Mouse (Mus musculus) T-helper 17 cell (primary cell): ENCODE results near the gene Gale.
"Not testable (repeated sequence)": the region's sequence is repeated elsewhere in the genome, so short reads cannot be mapped to it uniquely, and the experiment has no call there.

Experiments
- in situ Hi-C, 2 experiments: fragments of 300-600 bp; cut with MboI, MseI; formaldehyde crosslinking; loops; 1 replicate in 1 of 2; 2 replicates in 1 of 2; pipeline ENCODE4 v1.15.1; 2025; ENCODE audit warnings: high pct_unique_total_duplicates in 2 of 2

The Gale gene

DNA sequence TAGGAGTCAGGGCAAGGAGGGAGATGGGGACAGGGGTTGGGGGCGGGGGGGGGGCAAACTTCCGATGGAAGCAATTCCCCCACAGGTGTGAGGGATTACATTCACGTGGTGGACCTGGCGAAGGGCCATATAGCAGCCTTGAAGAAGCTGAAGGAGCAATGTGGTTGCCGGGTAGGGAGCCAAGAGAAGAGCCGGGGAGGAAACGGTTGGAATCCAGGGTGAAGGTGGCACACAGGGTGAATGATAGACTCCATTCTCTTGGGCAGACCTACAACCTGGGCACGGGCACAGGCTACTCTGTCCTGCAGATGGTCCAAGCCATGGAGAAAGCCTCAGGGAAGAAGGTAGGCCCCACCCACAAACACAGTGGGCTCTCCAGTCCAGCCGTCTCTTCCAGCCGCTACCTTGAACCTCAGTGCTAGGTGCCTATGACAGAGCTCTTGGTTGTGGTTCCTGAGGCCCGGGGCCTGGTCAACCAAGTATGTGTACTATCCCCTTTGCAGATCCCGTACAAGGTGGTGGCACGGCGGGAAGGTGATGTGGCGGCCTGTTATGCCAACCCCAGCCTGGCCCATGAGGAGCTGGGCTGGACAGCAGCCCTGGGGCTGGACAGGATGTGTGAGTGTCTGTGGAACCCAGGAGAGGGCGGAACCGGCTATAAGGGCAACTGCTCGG lies 3.7 kb downstream of the Gale start:
- in situ Hi-C loops = loop anchor here in 1 of 2 experiments (25.0 kb wide), 1 partner anchor 195 kb away; the partner anchor contains the start of gene E2f2

DNA sequence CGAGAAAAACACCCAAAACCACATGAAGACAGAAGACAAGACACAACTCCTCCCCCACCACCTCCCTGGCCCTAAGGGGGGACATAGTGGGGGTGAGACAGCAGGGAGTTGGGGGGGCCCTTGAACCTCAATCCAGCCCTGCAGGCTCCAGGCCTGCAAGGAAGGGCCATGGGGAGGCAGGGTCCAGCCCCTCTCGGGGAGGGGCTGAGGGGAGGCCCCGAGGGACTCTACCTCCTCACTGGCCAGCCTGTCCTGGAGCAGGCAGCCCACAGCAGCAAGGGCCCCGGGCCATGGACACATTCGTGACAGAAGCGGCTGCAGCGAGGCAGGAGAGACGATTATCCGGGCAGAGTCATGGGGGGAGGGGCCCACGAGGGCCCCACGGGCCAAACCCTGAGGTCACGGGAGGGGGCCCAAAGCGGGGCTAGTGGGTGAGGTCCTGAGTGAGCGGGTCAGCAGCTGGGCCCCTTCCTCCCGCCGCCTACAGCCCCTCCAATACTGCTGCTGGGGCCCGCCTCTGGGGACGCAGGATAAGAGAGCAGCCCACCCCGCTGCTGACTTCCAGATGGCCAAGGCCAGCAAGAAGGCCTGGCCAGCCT lies 4.8 kb downstream of the Gale start:
- in situ Hi-C loops = loop anchor here in 1 of 2 experiments (25.0 kb wide), 1 partner anchor 194 kb away; the partner anchor contains the start of gene E2f2

DNA sequence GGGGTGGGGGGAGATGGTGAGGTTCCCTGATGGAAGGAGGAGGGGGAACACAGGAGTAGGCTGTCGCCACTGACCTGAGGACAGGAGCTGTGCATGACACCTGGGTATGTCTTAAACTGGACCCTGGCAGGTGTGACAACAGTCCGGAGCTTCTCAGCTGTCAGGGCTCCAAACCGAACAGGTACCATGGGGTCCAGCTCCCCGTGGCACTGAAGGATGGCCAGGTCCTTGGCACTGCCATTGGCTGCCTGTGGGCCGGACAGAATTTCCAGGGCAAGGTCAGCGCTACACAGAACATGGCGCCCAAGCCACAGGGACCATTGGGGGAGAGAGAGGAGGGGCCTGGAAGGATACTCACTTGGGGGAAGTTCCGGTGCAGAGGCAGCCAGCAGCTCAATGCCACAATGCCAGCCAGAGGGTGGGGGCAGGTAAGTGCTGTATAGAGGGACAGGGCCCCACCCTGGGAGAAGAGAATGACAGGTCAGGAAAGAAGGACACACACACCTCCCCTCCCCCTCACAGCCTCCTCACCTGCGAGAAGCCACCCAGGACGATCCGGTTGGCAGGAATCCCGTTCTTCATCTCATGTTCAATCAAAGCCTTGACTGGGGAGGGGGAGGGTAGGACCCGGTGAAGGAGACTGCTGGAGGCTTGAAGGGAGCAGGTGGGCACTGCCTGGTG lies 5.7 kb downstream of the Gale start:
- in situ Hi-C loops = loop anchor here in 1 of 2 experiments (25.0 kb wide), 1 partner anchor 193 kb away; the partner anchor contains the start of gene E2f2

DNA sequence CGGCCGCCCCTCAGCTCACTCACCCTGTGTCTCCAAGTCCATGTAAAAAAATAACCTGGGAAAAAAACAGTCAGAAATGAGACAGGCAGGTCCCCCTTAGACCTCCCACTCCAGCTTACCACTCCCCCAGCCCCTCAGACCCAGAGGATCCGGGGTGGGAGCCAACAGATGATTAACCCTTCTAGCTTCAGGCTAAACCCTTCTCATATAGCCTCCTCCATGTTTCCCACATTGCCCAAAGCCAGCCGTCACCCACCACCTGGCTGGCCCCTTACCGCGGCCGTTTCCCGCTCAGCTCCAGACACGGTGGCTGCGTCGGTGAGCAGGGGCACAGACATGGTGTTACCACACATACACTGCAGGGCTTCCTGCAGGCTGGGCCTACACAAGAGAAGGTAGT lies 7.1 kb downstream of the Gale start:
- in situ Hi-C loops = loop anchor here in 1 of 2 experiments (25.0 kb wide), 1 partner anchor 192 kb away; the partner anchor contains the start of gene E2f2

DNA sequence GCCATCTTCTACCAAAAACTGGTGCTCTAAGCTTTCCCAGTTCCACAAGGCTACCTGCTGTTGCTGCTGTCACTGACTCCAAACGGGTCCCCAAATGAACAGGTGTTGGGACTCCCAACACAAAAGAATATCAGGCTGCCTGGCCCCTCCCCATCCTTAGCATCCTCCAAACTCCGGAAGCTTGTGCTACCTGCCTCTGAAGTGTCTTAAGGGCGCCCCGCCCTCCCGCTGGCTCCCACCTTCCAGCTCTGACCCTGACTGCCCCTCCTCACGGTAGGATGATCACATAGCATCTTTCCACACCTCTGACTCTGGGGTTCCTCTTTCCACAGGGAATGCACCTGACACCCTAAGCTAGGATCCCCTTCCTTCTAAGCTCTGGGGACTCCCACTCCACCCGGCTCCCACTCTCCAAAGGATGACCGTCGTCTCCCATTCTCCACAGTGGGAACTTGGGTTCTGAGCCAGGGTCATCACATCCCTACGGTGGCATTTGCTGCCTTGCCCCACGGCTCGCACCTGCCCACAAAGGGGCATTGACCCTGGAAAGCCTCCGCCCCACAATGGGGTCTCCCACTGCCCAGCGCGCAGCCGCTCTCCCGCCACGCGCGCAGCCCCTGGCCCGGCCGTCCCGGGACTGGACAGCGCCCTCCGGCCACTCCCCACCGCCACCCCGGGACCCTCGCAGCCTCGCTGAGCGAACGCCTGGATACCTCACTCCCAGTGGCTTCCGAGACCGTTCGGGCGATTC lies 8.5 kb downstream of the Gale start:
- in situ Hi-C loops = loop anchor here in 1 of 2 experiments (25.0 kb wide), 1 partner anchor 190 kb away; the partner anchor contains the start of gene E2f2

DNA sequence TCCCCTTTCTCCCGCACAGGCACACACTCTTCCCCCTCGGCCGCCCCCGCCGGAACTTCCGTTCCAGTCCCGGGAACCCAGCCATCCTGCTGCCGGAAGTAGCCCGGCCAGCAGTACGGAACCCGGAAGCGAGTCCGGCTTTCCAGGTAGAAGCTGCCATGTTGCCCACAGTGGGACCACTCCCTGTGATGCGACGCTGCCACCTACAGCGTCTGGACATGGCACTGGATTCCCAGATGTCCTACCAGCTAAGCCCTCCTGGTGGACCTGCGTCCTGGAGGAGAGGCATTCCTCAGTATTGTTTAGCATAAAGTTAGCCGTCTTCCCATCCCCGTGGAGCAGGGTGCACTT lies 9.0 kb downstream of the Gale start, which contains the start of gene Lypla2:
Gene Lypla2 (minus strand): TSS at position 71 of the 351 bp plus-strand sequence.
- in situ Hi-C loops = loop anchor here in 1 of 2 experiments (25.0 kb wide), 1 partner anchor 190 kb away; the partner anchor contains the start of gene E2f2

DNA sequence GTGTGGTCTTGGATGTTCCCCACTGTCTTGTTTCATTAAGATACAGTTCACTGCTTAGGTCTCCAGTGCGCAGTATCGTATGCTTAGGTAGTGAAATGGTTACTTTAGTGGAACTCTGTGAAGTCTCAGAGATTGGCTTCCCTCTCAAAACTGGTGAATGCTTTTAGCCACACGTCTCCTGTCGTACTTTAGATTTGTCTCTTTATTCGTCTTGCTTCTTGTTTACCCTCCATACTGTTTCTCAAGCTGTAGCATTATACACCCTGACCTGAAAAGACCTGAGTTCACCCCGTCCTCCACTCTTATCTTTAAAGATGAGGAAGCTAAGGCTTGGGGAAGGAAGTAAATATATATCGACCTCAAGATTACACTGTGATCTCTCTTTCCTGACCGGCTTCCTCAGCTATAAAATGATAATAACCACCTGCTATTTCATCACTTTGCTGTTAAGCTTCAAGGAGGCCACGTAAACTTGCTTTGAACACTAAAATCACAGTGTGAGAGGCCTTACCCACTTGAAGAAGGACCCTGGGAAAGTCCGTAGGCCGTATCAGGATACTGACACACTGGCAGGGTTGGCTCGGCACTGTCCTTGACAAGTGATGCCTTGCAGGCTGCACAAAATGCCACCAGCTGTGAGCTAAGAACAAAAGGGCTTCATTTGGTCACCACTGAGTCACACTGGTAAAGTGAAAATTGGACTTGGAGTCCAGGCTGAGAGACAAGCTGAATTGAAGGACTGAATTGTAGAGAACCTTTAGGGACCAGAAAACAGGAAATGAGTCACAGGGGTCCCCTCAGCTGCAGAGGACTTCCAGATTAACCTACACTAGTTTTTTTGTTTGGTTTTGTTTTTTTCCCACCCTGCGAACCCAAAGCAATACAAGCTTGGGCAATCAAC lies 9.6 kb downstream of the Gale start:
- in situ Hi-C loops = loop anchor here in 1 of 2 experiments (25.0 kb wide), 1 partner anchor 189 kb away; the partner anchor contains the start of gene E2f2

DNA sequence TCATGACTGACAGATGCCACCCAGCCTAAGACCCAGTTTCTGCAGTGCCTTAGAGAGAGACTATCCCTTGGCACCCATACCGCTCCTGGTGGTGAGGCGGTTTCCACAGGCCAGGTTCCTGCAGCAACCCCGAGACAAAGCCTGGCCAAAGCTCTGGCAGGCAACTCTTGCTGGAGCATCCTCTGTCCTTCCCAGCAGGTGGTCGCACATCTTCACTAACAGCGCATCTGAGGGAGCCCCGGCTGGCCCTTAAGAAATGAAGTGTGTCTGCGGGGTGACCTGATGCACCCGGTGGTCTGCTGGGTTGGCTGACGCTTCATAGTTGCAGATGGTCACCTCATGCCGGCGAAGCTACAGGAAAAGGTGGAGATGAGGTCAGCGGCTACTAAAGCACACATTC lies 12.6 kb downstream of the Gale start:
- in situ Hi-C loops = no loop called here

DNA sequence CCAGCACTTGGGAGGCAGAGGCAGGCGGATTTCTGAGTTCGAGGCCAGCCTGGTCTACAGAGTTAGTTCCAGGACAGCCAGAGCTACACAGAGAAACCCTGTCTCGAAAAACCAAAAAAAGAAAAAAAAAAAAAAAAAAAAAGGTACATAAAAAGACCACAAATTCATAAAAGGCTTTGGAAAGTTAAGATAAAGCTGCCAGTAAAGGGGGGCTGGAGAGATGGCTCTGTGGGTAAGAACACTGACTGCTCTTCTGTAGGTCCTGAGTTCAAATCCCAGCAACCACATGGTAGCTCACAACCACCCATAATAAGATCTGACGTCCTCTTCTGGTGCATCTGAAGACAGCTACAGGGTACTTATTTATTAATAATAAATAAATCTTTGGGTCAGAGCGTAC lies 16.7 kb downstream of the Gale start:
- in situ Hi-C loops = not testable (repeated sequence)

DNA sequence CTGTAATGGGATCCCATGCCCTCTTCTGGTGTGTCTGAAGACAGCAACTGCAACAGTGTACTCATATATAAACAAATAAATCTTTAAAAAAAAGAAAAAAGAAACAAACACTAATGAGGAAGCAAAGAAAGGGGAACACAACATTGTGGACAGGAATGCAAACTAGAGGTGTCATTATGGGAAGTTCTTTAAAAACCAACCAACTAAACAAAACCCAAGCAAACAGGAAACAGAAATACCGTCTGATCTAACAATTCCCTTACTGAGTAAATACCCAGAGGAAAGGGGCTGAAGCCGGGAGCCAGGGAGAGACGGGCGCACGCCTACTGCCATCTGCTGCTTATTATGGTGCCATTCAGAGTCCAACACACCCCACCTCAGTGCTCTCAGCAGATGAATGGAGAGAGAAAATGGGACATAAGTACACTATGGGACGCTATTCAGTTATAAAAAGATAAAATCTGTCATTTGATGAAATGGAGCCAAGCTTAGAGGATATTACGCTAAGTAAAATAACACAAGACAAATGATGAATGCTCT lies 18.1 kb downstream of the Gale start:
- in situ Hi-C loops = no loop called here

DNA sequence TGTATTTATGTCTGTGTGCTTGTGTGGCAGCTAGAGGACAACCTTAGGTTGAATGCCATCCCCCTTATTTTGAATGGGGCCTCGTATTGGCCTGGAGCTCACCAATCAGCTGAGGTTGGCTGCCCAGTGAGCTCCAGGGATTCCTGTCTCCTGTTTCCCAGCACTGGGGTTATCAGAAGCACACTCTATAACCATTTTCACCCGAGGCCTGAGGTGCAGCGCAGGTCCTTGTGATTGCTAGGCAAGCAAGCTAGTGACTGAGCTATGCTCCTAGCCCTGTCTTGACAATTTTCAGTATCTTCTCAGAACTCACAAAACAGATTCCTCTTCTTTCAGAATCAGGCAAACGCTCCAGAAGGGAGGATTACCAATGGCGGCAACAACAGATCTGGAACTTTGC lies 21.0 kb downstream of the Gale start:
- in situ Hi-C loops = no loop called here

DNA sequence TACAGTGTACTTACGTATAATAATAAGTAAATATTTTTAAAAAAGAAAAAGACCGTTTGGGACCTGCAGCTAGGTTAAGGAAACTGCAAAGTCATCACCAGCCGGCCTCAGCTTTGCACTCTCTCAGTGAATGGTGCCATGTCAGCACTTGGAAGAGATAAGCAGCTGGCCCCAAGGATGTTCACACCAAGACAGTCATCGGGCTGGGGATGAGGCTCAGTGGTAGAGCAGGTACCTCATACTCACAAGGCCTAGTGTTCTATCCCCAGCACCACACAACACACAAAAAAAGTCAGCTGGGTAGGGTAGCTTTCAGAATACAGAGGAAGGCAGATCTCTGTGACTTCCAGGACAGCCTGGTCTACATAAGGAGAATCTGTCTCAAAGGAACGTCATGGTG lies 21.7 kb downstream of the Gale start:
- in situ Hi-C loops = loop anchor here in 1 of 2 experiments (5.0 kb wide), 1 partner anchor 42 kb away; no protein-coding TSS in a partner anchor

DNA sequence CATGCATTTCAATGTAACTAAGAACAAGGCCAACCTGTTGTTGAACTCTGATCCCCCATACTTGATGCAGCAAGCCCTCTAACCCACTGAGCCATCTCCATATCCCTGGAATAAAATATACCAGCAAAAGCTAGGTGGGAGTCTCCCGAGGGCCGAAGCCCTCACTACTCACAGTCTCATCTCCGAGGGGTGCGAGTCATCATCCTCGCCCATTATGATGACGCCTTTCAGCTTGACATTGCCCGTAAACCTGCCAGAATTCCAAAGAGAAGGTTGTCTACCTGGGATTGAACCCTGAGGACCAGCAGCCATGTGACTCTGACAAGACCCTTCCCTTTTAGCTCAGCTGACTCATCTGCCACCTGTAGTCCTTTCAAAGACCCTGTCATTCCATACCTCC lies 22.2 kb downstream of the Gale start:
- in situ Hi-C loops = loop anchor here in 1 of 2 experiments (5.0 kb wide), 1 partner anchor 42 kb away; no protein-coding TSS in a partner anchor

DNA sequence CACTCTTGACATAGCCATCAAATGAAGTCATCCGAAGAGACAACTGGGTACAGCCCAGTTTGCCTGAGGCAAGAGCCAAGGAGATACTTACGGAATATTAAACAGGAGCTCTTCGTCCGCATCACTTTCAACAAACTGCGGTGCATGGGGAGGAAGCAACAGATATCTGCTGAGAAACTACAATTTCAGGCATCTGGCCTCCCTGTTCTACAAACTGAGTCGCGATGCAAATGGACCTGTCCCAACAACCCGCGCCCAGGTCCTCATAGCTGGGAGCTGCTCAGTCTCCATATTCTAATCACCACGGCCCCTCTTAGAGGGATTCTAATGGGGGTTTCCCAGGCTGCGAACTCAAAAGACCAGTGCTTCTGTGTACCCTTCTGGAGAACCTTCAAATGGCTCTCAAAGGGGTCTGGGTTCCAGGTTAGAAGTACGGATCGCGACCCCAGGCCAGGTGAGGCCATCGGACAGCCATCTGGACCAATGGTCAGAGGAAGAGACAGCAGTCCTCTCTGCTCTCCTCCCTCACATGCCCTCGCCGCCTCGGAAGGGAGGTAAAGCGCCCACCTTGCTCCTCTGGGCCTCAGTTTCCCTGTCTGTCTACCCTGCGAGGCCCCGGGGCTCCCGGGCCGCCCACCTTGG lies 22.9 kb downstream of the Gale start:
- in situ Hi-C loops = loop anchor here in 1 of 2 experiments (5.0 kb wide), 1 partner anchor 41 kb away; no protein-coding TSS in a partner anchor

DNA sequence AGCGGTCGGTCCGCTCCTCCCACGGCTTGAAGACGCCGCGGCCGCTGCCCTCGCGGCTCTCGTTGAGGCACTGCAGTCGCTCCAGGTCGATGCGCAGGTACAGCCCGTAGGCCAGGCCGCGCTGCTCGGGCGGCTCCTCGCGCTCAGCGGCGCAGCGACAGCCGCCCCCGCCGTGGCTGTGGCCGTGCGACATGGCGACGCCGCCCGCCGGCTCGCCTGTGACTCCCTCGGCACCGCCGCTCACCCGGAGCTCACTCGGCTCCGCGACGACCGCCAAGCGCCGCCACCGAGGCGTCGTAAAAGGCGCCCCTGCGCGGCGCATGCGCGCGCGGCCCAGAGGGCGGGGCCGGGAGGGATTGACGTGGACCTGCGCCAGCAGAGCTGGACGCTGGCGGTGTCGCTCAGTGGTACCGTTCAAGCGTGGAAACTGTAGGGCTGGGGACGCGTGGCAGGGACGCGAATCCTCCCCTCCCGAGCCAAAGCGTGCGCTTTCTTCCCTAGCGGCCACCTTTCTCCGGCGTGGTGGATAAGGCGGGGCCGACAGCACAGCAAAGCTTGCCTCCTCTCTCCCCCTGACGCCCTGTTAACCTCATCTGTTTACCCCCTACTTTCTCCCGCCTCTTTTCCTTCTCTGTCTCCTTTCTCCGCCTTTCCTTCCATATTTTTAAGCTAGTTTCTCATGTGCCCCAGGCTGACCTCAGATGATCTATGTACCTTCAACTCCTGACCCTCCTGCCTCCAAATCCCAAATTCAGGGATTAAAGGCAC lies 23.6 kb downstream of the Gale start, which contains the start of gene Pithd1:
Gene Pithd1 (minus strand): TSS at position 322 of the 768 bp plus-strand sequence.
- in situ Hi-C loops = loop anchor here in 1 of 2 experiments (5.0 kb wide), 1 partner anchor 40 kb away; no protein-coding TSS in a partner anchor

DNA sequence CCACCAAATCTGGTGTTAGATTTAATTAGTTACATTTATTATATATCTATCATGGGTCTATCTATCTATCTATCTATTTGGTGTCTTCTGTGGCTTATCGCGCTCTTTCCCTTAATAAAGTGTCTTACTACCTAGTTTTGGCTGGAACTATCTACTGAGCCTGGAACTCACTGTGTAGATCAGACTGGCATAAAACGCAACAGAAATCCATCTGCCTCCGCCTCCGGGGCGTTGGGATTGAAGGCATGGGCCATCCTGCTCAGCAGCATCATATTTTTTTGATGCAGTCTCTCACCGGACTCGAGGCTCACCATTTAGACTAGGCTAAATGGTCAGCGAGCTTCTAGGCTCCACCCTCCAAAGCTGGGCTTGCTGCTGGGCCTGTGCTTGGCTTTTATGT lies 24.2 kb downstream of the Gale start:
- in situ Hi-C loops = loop anchor here in 1 of 2 experiments (5.0 kb wide), 1 partner anchor 40 kb away; no protein-coding TSS in a partner anchor

DNA sequence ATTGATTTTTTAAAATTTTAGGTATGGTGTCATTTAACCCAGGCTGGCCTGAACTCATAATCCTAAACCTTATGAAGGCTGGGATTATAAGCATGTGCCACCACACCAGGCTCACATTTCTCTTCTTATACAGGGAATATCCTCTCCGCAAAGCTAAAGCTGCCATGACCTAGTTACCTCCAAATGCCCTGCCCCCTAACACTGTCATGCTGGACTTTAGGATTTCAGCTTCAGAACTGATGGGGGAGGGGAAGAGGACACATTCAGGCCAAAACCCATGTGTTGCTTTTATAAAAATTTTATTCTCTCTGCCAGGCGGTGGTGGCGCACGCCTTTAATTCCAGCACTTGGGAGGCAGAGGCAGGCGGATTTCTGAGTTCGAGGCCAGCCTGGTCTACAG lies 30.4 kb downstream of the Gale start:
- in situ Hi-C loops = no loop called here

DNA sequence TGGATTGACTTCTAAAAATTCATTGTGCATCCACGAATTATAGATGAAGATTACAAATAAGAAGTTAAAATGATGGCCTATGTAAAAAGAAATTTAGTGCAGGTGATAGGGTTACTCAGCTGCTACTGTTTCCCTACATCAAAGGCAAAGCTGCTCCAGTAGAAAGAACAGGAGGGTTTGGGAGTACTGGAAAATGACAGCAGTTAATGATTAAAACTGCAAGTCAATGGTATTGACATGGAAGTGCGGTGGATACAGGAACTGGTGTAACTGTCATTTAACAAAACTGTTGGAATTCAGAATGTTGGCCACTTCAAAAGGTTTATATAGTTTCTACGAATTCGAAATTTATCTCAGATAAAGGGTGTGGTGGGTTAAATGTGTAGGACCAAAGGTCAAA lies 31.6 kb downstream of the Gale start:
- in situ Hi-C loops = no loop called here
